Mouse (Mus musculus): ENCODE measurements around the gene Ccdc190. TPM values are rescaled to one million over a fixed set of nuclear protein-coding genes. Genes with fewer than 3 reads are reported as not detected.

Ccdc190 gene
- polyA plus RNA-seq (2012; ENCODE audit: low replicate concordance): not detected in 2 replicates

DNA sequence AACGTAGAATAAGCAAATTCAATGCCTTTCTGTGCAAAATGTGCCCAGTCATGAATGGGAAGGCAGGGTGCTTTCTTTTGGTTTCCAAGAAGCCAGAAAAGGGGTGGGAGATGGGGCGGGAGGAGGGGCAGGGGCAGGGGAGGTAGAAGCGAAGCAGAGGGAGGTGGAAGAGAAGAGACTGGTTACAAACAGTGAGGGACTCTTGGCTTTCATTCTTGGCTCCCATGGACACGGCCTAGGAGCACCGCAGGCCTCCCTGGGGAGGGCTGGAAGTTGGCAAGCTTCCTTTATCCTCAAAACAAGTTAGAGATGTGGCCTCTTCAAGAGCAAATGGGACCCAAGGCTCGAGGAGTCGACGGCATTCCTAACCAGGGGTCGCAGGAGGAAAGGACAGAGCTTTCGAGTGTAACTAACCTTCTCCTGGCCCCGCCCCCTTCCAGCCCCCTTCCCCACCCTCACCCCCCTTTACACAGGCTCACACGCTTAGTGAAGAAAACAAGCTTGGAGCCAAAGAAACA lies at the start of gene Ccdc190:
TSS of gene Ccdc190 (plus strand) at position 195 of the 518 bp plus-strand sequence.

GRCm38 (mm10) chr1:169968792-169969515 lies 40.5 kb downstream of the Ccdc190 start, which contains the start of gene Hsd17b7:
TSS of gene Hsd17b7 (minus strand) at chr1:169969241.

Other genes starting within 250 kb of the Ccdc190 start
- gene Rgs4, start 181.0 kb upstream of the Ccdc190 start, polyA plus RNA-seq (2012; ENCODE audit: low replicate concordance): 0.08 TPM in 1 of 2 replicates, not detected in the other
- gene Hsd17b7, start 40.6 kb downstream of the Ccdc190 start, polyA plus RNA-seq (2012; ENCODE audit: low replicate concordance): 0.80 and 1.1 TPM in 2 replicates
- gene Ddr2, start 182.1 kb downstream of the Ccdc190 start, polyA plus RNA-seq (2012; ENCODE audit: low replicate concordance): 0.06 and 0.09 TPM in 2 replicates
- gene Uap1, start 246.3 kb downstream of the Ccdc190 start, polyA plus RNA-seq (2012; ENCODE audit: low replicate concordance): 3.7 and 7.8 TPM in 2 replicates

All from leukemia stem cell, adult 10-12 weeks (primary cell).